Mouse (Mus musculus) liver, adult 2 months (tissue): ENCODE data around the gene Rdx. TPM values are rescaled to one million over a fixed set of nuclear protein-coding genes. Genes with fewer than 3 reads are reported as not detected.

Experiments
- DNase-seq: peaks from one replicate; pipeline ENCODE4 v3.0.0-alpha.2; 2011; ENCODE audit warnings: low read depth, low spot score; ENCODE audit errors: extremely low read depth
- H3K27ac ChIP-seq: fragments of 200-500 bp; replicated peaks from 2 replicates; pipeline ENCODE4 v1.5.1; 2012; ENCODE audit warnings: low read depth, mild to moderate bottlenecking, control low read depth, inconsistent platforms, low read length; ENCODE audit not compliant: insufficient read depth
- H3K27me3 ChIP-seq: fragments of 200-500 bp; 2 replicates; pipeline ENCODE4 v1.6.1; 2012; ENCODE audit warnings: mild to moderate bottlenecking, moderate library complexity, low read length, inconsistent platforms; ENCODE audit not compliant: control insufficient read depth, insufficient read depth
- H3K36me3 ChIP-seq: fragments of 200-500 bp; 2 replicates; pipeline ENCODE4 v1.6.1; 2012; ENCODE audit warnings: low read length, inconsistent platforms; ENCODE audit not compliant: control insufficient read depth, insufficient read depth
- H3K4me1 ChIP-seq: fragments of 200-500 bp; 2 replicates; pipeline ENCODE4 v1.6.1; 2011; ENCODE audit warnings: low read length; ENCODE audit not compliant: control insufficient read depth, insufficient read depth
- H3K4me3 ChIP-seq: fragments of 200-500 bp; 2 replicates; pipeline ENCODE4 v1.5.1; 2011; ENCODE audit warnings: low read depth, mild to moderate bottlenecking, control low read depth, low read length, moderate library complexity; ENCODE audit not compliant: insufficient read depth
- H3K79me2 ChIP-seq: fragments of 200-500 bp; 2 replicates; pipeline ENCODE4 v1.6.1; 2012; ENCODE audit warnings: inconsistent platforms, mild to moderate bottlenecking, low read length, moderate library complexity; ENCODE audit not compliant: control insufficient read depth, insufficient read depth
- H3K9ac ChIP-seq: fragments of 200-500 bp; 2 replicates; pipeline ENCODE4 v1.6.1; 2012; ENCODE audit warnings: low read depth, mild to moderate bottlenecking, control low read depth, inconsistent platforms, low read length
- CTCF ChIP-seq: fragments of 200-500 bp; IDR thresholded peaks from 2 replicates; pipeline ENCODE4 v1.5.1; 2011; ENCODE audit warnings: low read depth, low read length, control low read depth
- POLR2A ChIP-seq: fragments of 200-500 bp; IDR thresholded peaks from 2 replicates; pipeline ENCODE4 v1.6.1; 2011; ENCODE audit warnings: low read length, control low read depth; ENCODE audit not compliant: insufficient read depth; ENCODE audit errors: extremely low read depth
- WGBS: fragments of 180-500 bp; shearing (Covaris S2); methylation state at CpG from one replicate; pipeline ENCODE4 v1.1.7; 2018; 5-methylcytosine and 5-hydroxymethylcytosine counted together
- polyA plus RNA-seq: library from polyadenylated mRNA; depleted of rRNA; stranded (reverse); fragments of >200 nt; gene quantifications from 2 replicates; pipeline ENCODE4 v1.2.3, GENCODE M21; 2012
- total RNA-seq: library from RNA; depleted of rRNA; stranded (reverse); fragments of >200 nt; gene quantifications from 2 replicates; pipeline ENCODE4 v1.2.3, GENCODE M21; 2014

Gene Rdx
- total and polyA plus RNA-seq, 2 experiments = 30.5 to 167 TPM

- 5% methylated on average over 2 of the region's 2 CpGs for WGBS
- peaks cover 3% of the 10 kb centered on the region; the same call in 1 of the 2 replicates for H3K4me1 ChIP-seq
- TF ChIP-seq POLR2A = no peak
- TF ChIP-seq CTCF = no peak
- peaks cover 60% of the 10 kb centered on the region for H3K36me3 ChIP-seq
- peaks cover 3% of the 10 kb centered on the region; the same call in 1 of the 2 replicates for H3K79me2 ChIP-seq
- no peak overlapping the region for H3K9ac ChIP-seq
- no peaks in the 10 kb centered on the region for H3K27me3 ChIP-seq
- DNase-seq = peak; percentile 89
- H3K4me3 ChIP-seq = no peak overlapping the region
- H3K27ac ChIP-seq = no peak overlapping the region
These were observed 35.0 kb downstream of the Rdx start for GRCm38 (mm10) chr9:52081979-52082378.

GRCm38 (mm10) chr9:52082414-52082813 lies 35.4 kb downstream of the Rdx start:
- no peak for TF ChIP-seq CTCF
- no peak for DNase-seq
- H3K9ac ChIP-seq = no peak overlapping the region
- peaks cover 3% of the 10 kb centered on the region; the same call in 1 of the 2 replicates for H3K4me1 ChIP-seq
- H3K36me3 ChIP-seq = peaks cover 61% of the 10 kb centered on the region
- H3K4me3 ChIP-seq = no peak overlapping the region
- no peaks in the 10 kb centered on the region for H3K27me3 ChIP-seq
- H3K79me2 ChIP-seq = peaks cover 3% of the 10 kb centered on the region; the same call in 1 of the 2 replicates
- H3K27ac ChIP-seq = 0 out of 2 replicates have a peak overlapping the region, but pooled peaks have one; percentile 8
- WGBS = 57% methylated on average over 4 of the region's 4 CpGs

- H3K27ac ChIP-seq = peak overlapping the region; percentile 83
- H3K4me3 ChIP-seq = no peak overlapping the region
- DNase-seq = peak; percentile 99
- H3K27me3 ChIP-seq = no peaks in the 10 kb centered on the region
- no peaks in the 10 kb centered on the region for H3K79me2 ChIP-seq
- H3K9ac ChIP-seq = no peak overlapping the region
- 23% methylated on average over 9 of the region's 9 CpGs for WGBS
- H3K4me1 ChIP-seq = peaks cover 19% of the 10 kb centered on the region
- H3K36me3 ChIP-seq = peaks cover 17% of the 10 kb centered on the region
- no peak for TF ChIP-seq POLR2A
- no peak for TF ChIP-seq CTCF
These were observed 44.8 kb downstream of the Rdx start for GRCm38 (mm10) chr9:52091752-52092151.

DNA sequence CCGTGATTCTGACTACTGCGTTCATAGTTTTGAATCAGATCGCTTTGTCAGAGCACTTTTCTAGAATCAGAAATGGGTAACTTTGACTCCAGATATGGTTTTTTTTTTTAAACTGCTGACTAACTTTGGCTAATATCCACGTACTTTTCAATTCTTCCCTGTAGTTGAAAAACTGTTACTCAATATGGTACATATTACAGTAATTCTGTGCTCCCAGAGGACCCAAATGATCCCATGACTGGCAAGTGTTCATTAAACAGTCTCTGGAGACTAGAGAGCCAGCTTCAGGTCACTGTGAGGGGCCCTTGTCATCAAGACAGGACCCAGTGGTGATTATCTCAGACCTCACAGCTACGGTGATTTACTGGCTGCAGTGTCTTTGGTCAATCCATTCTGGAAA lies 45.3 kb downstream of the Rdx start:
- WGBS = 24% methylated on average over 5 of the region's 5 CpGs
- DNase-seq = peak; percentile 92
- H3K4me3 ChIP-seq = no peak overlapping the region
- H3K36me3 ChIP-seq = peaks cover 11% of the 10 kb centered on the region
- no peaks in the 10 kb centered on the region for H3K27me3 ChIP-seq
- TF ChIP-seq POLR2A (no peak), CTCF (no peak)
- no peaks in the 10 kb centered on the region for H3K79me2 ChIP-seq
- peaks cover 19% of the 10 kb centered on the region for H3K4me1 ChIP-seq
- peak overlapping the region; percentile 83 for H3K27ac ChIP-seq
- H3K9ac ChIP-seq = 0 out of 2 replicates have a peak overlapping the region, but pooled peaks have one; percentile 2

GRCm38 (mm10) chr9:52093108-52093507 lies 46.1 kb downstream of the Rdx start:
- Histone ChIP-seq H3K9ac (no peak overlapping the region; the same call in 1 of the 2 replicates), H3K36me3 (peaks cover 5% of the 10 kb centered on the region; the same call in 1 of the 2 replicates), H3K4me1 (peaks cover 19% of the 10 kb centered on the region), H3K27ac (peak overlapping the region; percentile 83), H3K27me3 (no peaks in the 10 kb centered on the region), H3K4me3 (no peak overlapping the region), H3K79me2 (no peaks in the 10 kb centered on the region)
- peak; percentile 46 for DNase-seq
- TF ChIP-seq POLR2A (no peak), CTCF (no peak)
- 65% methylated on average over 8 of the region's 8 CpGs for WGBS

GRCm38 (mm10) chr9:52094016-52094415 lies 47.0 kb downstream of the Rdx start:
- DNase-seq = no peak
- TF ChIP-seq CTCF = no peak
- no peak for TF ChIP-seq POLR2A
- no peaks in the 10 kb centered on the region for H3K27me3 ChIP-seq
- peaks cover 19% of the 10 kb centered on the region for H3K4me1 ChIP-seq
- H3K9ac ChIP-seq = no peak overlapping the region
- H3K4me3 ChIP-seq = no peak overlapping the region
- no peaks in the 10 kb centered on the region for H3K36me3 ChIP-seq
- H3K27ac ChIP-seq = no peak overlapping the region
- 76% methylated on average over 5 of the region's 5 CpGs for WGBS
- H3K79me2 ChIP-seq = no peaks in the 10 kb centered on the region
